Mouse (Mus musculus) thymus, adult 2 months (tissue): ENCODE results near the gene Man1a. TPM values are rescaled to one million over a fixed set of nuclear protein-coding genes. Genes with fewer than 3 reads are reported as not detected.

Source experiments
- DNase-seq: peaks from one replicate; pipeline ENCODE4 v3.0.0; 2021
- H3K27ac ChIP-seq: fragments of 200-500 bp; 2 replicates; pipeline ENCODE4 v1.5.1; 2012; ENCODE audit warnings: low read length, control low read depth; ENCODE audit not compliant: control insufficient read depth, insufficient read depth
- H3K27me3 ChIP-seq: fragments of 200-500 bp; 2 replicates; pipeline ENCODE4 v1.6.1; 2012; ENCODE audit warnings: mild to moderate bottlenecking, low read length, moderate library complexity, mixed read lengths; ENCODE audit not compliant: control insufficient read depth, insufficient read depth
- H3K36me3 ChIP-seq: fragments of 200-500 bp; 2 replicates; pipeline ENCODE4 v1.6.1; 2012; ENCODE audit warnings: mild to moderate bottlenecking, low read length, moderate library complexity; ENCODE audit not compliant: control insufficient read depth, insufficient read depth
- H3K4me1 ChIP-seq: fragments of 200-500 bp; replicated peaks from 2 replicates; pipeline ENCODE4 v1.6.1; 2012; ENCODE audit warnings: low read length; ENCODE audit not compliant: control insufficient read depth, insufficient read depth
- H3K4me3 ChIP-seq: fragments of 200-500 bp; 2 replicates; pipeline ENCODE4 v1.5.1; 2012; ENCODE audit warnings: mild to moderate bottlenecking, low read length, control low read depth, moderate library complexity; ENCODE audit not compliant: control insufficient read depth, insufficient read depth
- CTCF ChIP-seq: fragments of 200-500 bp; IDR thresholded peaks from 2 replicates; pipeline ENCODE4 v1.5.1; 2012; ENCODE audit warnings: mild to moderate bottlenecking, control low read depth, low read length, moderate library complexity, borderline replicate concordance; ENCODE audit not compliant: control insufficient read depth, poor library complexity, insufficient read depth; ENCODE audit errors: extremely low read depth
- POLR2A ChIP-seq: fragments of 200-500 bp; IDR thresholded peaks from 2 replicates; pipeline ENCODE4 v1.6.1; 2012; ENCODE audit warnings: mild to moderate bottlenecking, low read length, control low read depth, moderate library complexity; ENCODE audit not compliant: control insufficient read depth, poor library complexity, insufficient read depth; ENCODE audit errors: extremely low read depth
- WGBS: fragments of 180-500 bp; shearing (Covaris S2); methylation state at CpG from one replicate; pipeline ENCODE4 v1.1.7; 2018; 5-methylcytosine and 5-hydroxymethylcytosine counted together
- polyA plus RNA-seq: library from polyadenylated mRNA; depleted of rRNA; stranded (reverse); fragments of >200 nt; gene quantifications from 2 replicates; pipeline ENCODE4 v1.2.3, GENCODE M21; 2012

The Man1a gene
- polyA plus RNA-seq, 1 experiment, result 26.5 TPM

DNA sequence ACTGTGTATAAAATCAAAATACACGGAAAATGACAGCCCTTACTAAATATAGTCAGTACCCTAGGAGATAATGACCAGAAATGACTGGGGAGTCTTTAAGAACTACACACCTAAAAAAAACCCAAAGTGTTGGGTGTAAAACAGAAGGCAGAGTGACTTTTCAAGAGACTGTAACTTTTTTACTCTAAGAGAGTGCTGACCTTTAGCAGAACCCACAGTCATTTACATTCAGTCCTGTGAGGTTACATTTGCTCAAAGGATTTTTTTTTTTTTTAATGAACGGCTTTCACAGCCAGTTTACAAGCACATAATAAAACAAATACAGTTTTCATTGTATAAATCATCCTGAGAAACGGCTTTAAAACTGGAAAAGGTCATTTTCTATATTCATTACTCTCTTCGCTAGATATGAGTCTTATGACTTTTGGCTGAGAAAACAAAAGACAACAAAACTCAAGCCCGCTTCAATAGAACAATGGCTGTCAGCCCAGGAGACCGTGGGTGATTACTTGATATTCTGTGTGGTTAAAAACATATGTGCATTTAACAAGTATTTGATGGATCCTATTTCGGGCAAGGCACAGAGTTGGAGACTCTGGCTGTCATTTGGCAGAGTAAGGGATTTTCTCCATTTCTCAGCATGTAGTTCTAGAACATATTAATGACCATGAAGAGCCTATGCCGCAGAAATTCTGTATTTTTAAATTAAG lies 12.7 kb downstream of the Man1a start:
- WGBS, result 90% methylated on average over 8 of the region's 8 CpGs
- H3K4me1 ChIP-seq, result peaks cover 2% of the 10 kb centered on the region; the same call in 1 of the 2 replicates

DNA sequence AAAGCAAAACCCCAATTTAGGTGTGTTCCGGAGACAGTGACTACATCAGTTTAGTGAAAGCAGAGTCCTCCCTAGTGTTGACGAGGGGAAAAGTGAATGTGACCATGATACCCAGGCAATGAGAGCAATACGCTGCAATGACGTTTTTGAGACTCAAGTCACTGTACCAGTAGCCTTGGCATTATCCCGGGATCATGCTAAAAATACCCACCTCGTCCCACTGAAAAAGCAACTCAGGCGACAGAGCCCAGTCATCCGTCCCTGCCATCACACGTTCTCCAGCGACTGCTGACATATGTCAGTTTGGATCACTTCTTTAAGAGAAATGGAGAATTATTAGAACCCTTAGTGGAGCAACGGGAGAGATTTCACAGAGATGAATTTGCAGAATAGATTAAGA lies 13.6 kb downstream of the Man1a start:
- Histone ChIP-seq H3K27me3 (no peaks in the 10 kb centered on the region), H3K4me1 (peaks cover 2% of the 10 kb centered on the region; the same call in 1 of the 2 replicates), H3K36me3 (peaks cover 24% of the 10 kb centered on the region), H3K27ac (no peak overlapping the region), H3K4me3 (no peak overlapping the region)
- 95% methylated on average over 11 of the region's 11 CpGs for WGBS
- no peak for TF ChIP-seq POLR2A
- TF ChIP-seq CTCF, result no peak
- DNase-seq, result no peak

More for the DNA sequence above, 12.7 kb downstream of the Man1a start:
- H3K27ac ChIP-seq, result no peak overlapping the region
- H3K27me3 ChIP-seq, result no peaks in the 10 kb centered on the region
- TF ChIP-seq POLR2A (no peak), CTCF (no peak)
- H3K36me3 ChIP-seq, result peaks cover 24% of the 10 kb centered on the region
- no peak for DNase-seq
- H3K4me3 ChIP-seq, result no peak overlapping the region

DNA sequence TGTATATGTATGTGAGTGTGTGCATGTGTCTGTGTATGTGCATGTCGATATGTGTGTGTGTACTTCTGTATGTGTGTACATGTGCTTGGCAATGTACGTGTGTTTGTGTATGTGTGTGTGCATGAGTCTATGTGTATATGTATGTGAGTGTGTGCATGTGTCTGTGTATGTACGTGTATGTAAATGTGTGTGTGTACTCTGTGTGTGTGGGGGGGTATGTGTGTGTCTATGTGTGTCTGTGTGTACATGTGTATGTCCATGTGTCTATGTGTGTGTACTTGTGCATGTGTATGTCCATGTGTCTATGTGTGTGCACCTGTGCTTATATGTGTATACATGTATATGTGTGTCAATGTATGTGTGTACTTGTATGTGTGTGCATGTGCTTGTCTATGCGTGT lies 15.2 kb downstream of the Man1a start:
- TF ChIP-seq POLR2A (no peak), CTCF (no peak)
- 99% methylated on average over 4 of the region's 4 CpGs for WGBS
- no peak overlapping the region for H3K27ac ChIP-seq
- DNase-seq, result no peak
- peaks cover 22% of the 10 kb centered on the region for H3K36me3 ChIP-seq
- no peak overlapping the region for H3K4me3 ChIP-seq
- H3K27me3 ChIP-seq, result no peaks in the 10 kb centered on the region
- peaks cover 2% of the 10 kb centered on the region; the same call in 1 of the 2 replicates for H3K4me1 ChIP-seq

DNA sequence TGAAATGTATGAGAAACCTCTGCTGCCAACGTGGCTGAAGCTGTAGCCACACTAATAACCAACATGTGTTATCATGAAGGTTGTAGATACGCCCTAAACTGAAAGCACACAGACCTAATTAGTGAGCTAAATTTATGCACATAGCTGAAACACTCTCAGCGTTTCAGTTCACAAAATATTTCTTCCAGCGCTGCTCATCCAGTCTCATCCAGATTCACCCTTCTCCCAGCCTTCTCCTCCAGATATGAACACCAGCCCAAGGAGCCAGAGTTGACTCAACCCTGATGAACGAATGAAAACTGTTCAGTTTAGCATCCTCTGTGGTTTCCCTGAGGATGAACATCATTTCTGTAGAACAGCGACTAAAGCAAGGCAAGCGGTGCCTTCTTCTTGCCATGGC lies 15.8 kb downstream of the Man1a start:
- Histone ChIP-seq H3K36me3 (peaks cover 17% of the 10 kb centered on the region), H3K4me1 (no peaks in the 10 kb centered on the region; the same call in 1 of the 2 replicates), H3K4me3 (no peak overlapping the region), H3K27ac (no peak overlapping the region), H3K27me3 (no peaks in the 10 kb centered on the region)
- DNase-seq, result no peak
- WGBS, result 87% methylated on average over 7 of the region's 7 CpGs
- no peak for TF ChIP-seq CTCF
- TF ChIP-seq POLR2A, result no peak

- Histone ChIP-seq H3K4me1 (no peaks in the 10 kb centered on the region; the same call in 1 of the 2 replicates), H3K4me3 (no peak overlapping the region), H3K27ac (no peak overlapping the region), H3K27me3 (no peaks in the 10 kb centered on the region), H3K36me3 (peaks cover 15% of the 10 kb centered on the region)
- TF ChIP-seq POLR2A, result no peak
- no peak for TF ChIP-seq CTCF
- WGBS, result 50% methylated on average over 6 of the region's 6 CpGs
- no peak for DNase-seq
These were observed 16.6 kb downstream of the Man1a start for GRCm38 (mm10) chr10:54059679-54060249.

DNA sequence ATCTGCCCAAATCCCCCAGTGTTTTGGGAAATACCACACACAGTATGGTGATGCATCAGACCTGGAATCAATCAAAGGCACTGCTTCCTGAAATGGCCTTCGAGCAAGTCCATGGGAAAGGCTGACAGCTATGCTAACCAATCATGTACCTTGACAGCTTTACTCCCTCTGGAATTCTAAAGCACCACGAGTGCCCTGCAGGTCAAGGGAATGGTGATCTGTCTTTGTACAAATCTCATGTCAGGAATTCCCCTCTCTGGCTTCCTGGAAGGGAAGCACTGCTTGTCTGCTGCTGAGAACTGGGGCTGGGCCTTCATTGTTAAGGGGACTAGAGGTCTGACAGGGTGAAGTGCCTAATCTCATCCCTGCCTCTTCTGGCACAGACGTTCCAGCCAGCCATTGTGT lies 17.3 kb downstream of the Man1a start:
- no peak for TF ChIP-seq CTCF
- no peak for TF ChIP-seq POLR2A
- H3K36me3 ChIP-seq, result peaks cover 15% of the 10 kb centered on the region
- no peak for DNase-seq
- no peaks in the 10 kb centered on the region; the same call in 1 of the 2 replicates for H3K4me1 ChIP-seq
- no peaks in the 10 kb centered on the region for H3K27me3 ChIP-seq
- 92% methylated on average over 3 of the region's 3 CpGs for WGBS
- no peak overlapping the region for H3K4me3 ChIP-seq
- H3K27ac ChIP-seq, result no peak overlapping the region

DNA sequence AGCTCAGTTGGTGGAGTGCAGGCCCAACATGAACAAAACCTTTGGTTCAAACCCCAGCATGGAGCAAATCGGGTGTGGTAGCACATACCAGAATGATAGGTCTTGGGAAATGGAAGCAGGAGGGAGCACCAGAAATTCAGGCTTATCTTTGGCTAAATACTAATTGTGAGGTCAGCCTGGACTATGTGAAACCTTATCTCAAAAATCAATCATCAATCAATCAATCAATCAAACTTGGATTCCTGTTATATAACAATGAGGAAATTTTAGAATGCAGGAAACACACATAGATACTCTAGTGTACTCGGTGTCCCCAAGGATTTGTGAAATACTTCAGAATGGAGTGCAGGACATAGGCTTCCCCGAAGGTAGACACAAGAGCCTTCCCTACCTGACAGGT lies 17.8 kb downstream of the Man1a start:
- Histone ChIP-seq H3K4me3 (no peak overlapping the region), H3K27ac (no peak overlapping the region), H3K4me1 (no peaks in the 10 kb centered on the region; the same call in 1 of the 2 replicates), H3K36me3 (peaks cover 15% of the 10 kb centered on the region), H3K27me3 (no peaks in the 10 kb centered on the region)
- WGBS, result 93% methylated on average over 3 of the region's 3 CpGs
- no peak for DNase-seq
- TF ChIP-seq POLR2A (no peak), CTCF (no peak)
